ENCODE assay signal across 16 mouse cellular contexts in the genomic region with DNA sequence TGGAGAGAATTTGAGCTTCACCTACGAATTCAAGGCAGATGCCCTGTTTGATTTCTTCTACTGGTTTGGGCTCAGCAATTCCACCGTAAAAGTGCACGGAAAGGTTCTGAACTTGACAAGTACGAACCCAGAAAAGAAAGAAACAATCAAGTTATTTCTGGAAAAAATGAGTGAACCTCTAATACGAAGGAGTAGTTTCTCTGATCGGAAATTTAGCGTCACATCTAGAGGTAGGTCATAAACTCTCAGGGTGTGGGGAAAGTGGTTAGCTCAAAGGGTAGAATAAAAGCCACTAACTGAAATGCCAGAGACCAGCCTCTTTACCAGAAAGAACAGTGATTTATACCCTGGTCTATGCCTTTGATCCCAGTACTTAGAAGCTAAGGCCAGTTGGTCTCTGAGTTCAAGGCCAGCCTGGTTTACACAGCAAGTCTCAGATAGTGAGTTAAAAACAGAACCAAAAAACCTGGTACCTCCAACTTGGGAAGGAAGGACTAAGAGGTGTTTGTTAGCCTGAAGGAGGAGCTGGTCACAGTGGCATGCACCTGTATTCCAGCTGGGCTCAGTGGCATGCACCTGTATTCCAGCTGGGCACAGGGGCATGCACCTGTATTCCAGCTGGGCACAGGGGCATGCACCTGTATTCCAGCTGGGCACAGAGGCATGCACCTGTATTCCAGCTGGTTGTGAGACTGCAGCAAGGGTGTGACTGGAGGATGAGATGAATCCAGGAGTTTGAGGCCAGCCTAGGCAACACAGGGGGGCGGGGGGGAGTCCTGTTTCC. TPM values are rescaled to one million over a fixed set of nuclear protein-coding genes. Genes with fewer than 3 reads are reported as not detected.
A peak's percentile ranks its signal among the peaks of the same experiment; 100 is the strongest.
DNase-seq lines count a peak whose midpoint lies in the region; ATAC-seq and TF ChIP-seq lines count a peak whose summit lies in the region.
"Had no signal": no experiment of that assay in that cellular context is flagged by ENCODE, and none has a peak within 500 bp of the region (broad histone marks: within the 10 kb centered on the region; RNA-seq: fewer than 3 reads in every experiment).

No protein-coding gene starts in this region.

- no peaks in the 10 kb centered on the region for H3K79me2 ChIP-seq in MEL (ENCODE audit: control insufficient read depth, insufficient read depth, low read length, poor library complexity)

- H3K4me3 ChIP-seq in intestine, embryonic 14.5 days (ENCODE audit: low read depth, low read length), result no peak overlapping the region
- no peak overlapping the region for H3K4me3 ChIP-seq in intestine, embryonic 15.5 days (replicated peaks)
- peak overlapping the region; percentile 26 to 56; a peak in 3 of 4 replicates for H3K4me3 ChIP-seq in MEL (ENCODE audit: control insufficient read depth in 1 of 2, insufficient read depth in 1 of 2, low read depth in 2 of 2, low read length in 2 of 2)
- H3K4me3 ChIP-seq in forebrain, embryonic 14.5 days (ENCODE audit: low read depth, low read length), result no peak overlapping the region
- H3K4me3 ChIP-seq: embryonic facial prominence, embryonic 15.5 days; heart, embryonic 12.5 days had no signal

- no peaks in the 10 kb centered on the region for H3K36me3 ChIP-seq in intestine, embryonic 14.5 days (ENCODE audit: control insufficient read depth, insufficient read depth, low read length)
- H3K36me3 ChIP-seq in intestine, embryonic 15.5 days, result no peaks in the 10 kb centered on the region
- H3K36me3 ChIP-seq in MEL (ENCODE audit: control insufficient read depth in 1 of 2, insufficient read depth in 2 of 2, low read length in 2 of 2), result peaks cover 0 to 10% of the 10 kb centered on the region in 2 experiments; a peak in 2 of 4 replicates
- H3K36me3 ChIP-seq in forebrain, embryonic 14.5 days (ENCODE audit: control insufficient read depth, insufficient read depth, low read length), result no peaks in the 10 kb centered on the region
- H3K36me3 ChIP-seq: embryonic facial prominence, embryonic 15.5 days; heart, embryonic 12.5 days had no signal

- intact Hi-C loops in gastrocnemius, postnatal 14 days (cut with DNase I; ENCODE audit: low total_unique reads), result no loop called here

- H3K9ac ChIP-seq in intestine, embryonic 14.5 days (ENCODE audit: low read length), result no peak overlapping the region
- H3K9ac ChIP-seq in intestine, embryonic 15.5 days, result no peak overlapping the region
- peak overlapping the region; percentile 79 for H3K9ac ChIP-seq in MEL (ENCODE audit: control insufficient read depth, low read depth, low read length, poor library complexity, severe bottlenecking)
- H3K9ac ChIP-seq in forebrain, embryonic 14.5 days (ENCODE audit: low read length), result no peak overlapping the region
- H3K9ac ChIP-seq: embryonic facial prominence, embryonic 15.5 days; heart, embryonic 12.5 days; lung, embryonic 14.5 days had no signal

- H3K4me2 ChIP-seq in intestine, embryonic 14.5 days (ENCODE audit: low read length), result no peak overlapping the region
- H3K4me2 ChIP-seq in intestine, embryonic 15.5 days (replicated peaks), result no peak overlapping the region
- H3K4me2 ChIP-seq in forebrain, embryonic 14.5 days (ENCODE audit: low read length), result no peak overlapping the region

- no peaks in the 10 kb centered on the region for H3K9me3 ChIP-seq in intestine, embryonic 14.5 days (ENCODE audit: control insufficient read depth, low read length)
- no peaks in the 10 kb centered on the region for H3K9me3 ChIP-seq in intestine, embryonic 15.5 days
- H3K9me3 ChIP-seq in MEL (replicated peaks; ENCODE audit: insufficient read depth, low read length), result no peaks in the 10 kb centered on the region
- H3K9me3 ChIP-seq in forebrain, embryonic 14.5 days (replicated peaks; ENCODE audit: control insufficient read depth, low read length), result no peaks in the 10 kb centered on the region
- H3K9me3 ChIP-seq: embryonic facial prominence, embryonic 15.5 days; heart, embryonic 12.5 days had no signal

- TF ChIP-seq POLR2A in MEL (IDR thresholded peaks at IDR 0.05; ENCODE audit: control insufficient read depth in 1 of 2, insufficient read depth in 1 of 2, low read depth in 1 of 2, low read length in 2 of 2, poor library complexity in 1 of 2), result no peak

- no peak for DNase-seq in intestine, embryonic 14.5 days (ENCODE audit: low spot score)
- DNase-seq in MEL (ENCODE audit: low read depth, low spot score), result peak; percentile 35
- no peak for DNase-seq in forebrain, embryonic 14.5 days (ENCODE audit: low spot score)
- DNase-seq in naive thymus-derived CD4-positive, alpha-beta T cell, adult 2 months (ENCODE audit: low read depth), result peak; percentile 40
- no peak for DNase-seq in cerebellum, adult 9-11 months
- no peak for DNase-seq in left cerebral cortex, adult 11 months (ENCODE audit: low spot score)
- DNase-seq in gastrocnemius, postnatal 14 days, result no peak
- DNase-seq: cerebellum, postnatal 36 days; right cerebral cortex, postnatal 25 days had no signal

- no peak for TF ChIP-seq EP300 in MEL (IDR thresholded peaks at IDR 0.05; ENCODE audit: low read depth in 1 of 2, low read length in 2 of 2)

- no peaks in the 10 kb centered on the region for H3K27me3 ChIP-seq in intestine, embryonic 14.5 days (replicated peaks; ENCODE audit: control insufficient read depth, insufficient read depth, low read length)
- no peaks in the 10 kb centered on the region for H3K27me3 ChIP-seq in intestine, embryonic 15.5 days (replicated peaks)
- no peaks in the 10 kb centered on the region for H3K27me3 ChIP-seq in MEL (ENCODE audit: control insufficient read depth in 1 of 2, insufficient read depth in 2 of 2, low read length in 2 of 2)
- H3K27me3 ChIP-seq in forebrain, embryonic 14.5 days (replicated peaks; ENCODE audit: control insufficient read depth, insufficient read depth, low read length), result no peaks in the 10 kb centered on the region
- H3K27me3 ChIP-seq: embryonic facial prominence, embryonic 15.5 days; heart, embryonic 12.5 days had no signal

- peaks cover 18% of the 10 kb centered on the region for H3K4me1 ChIP-seq in intestine, embryonic 14.5 days (replicated peaks; ENCODE audit: control insufficient read depth, insufficient read depth, low read length)
- H3K4me1 ChIP-seq in intestine, embryonic 15.5 days (replicated peaks), result peaks cover 10% of the 10 kb centered on the region
- H3K4me1 ChIP-seq in MEL (ENCODE audit: control insufficient read depth in 1 of 2, insufficient read depth in 2 of 2, low read length in 2 of 2), result peaks cover 8 to 21% of the 10 kb centered on the region in 2 experiments
- peaks cover 17% of the 10 kb centered on the region for H3K4me1 ChIP-seq in forebrain, embryonic 14.5 days (ENCODE audit: control insufficient read depth, insufficient read depth, low read length)

- peak overlapping the region; percentile 82; the same call in 1 of the 2 replicates for H3K27ac ChIP-seq in intestine, embryonic 14.5 days (ENCODE audit: low read depth)
- H3K27ac ChIP-seq in intestine, embryonic 15.5 days, result no peak overlapping the region
- peak overlapping the region; percentile 6; the same call in 1 of the 2 replicates for H3K27ac ChIP-seq in MEL (ENCODE audit: control insufficient read depth, low read depth, low read length)
- H3K27ac ChIP-seq in forebrain, embryonic 14.5 days (ENCODE audit: low read depth, low read length), result 0 out of 2 replicates have a peak overlapping the region, but pooled peaks have one; percentile 81

- no peak for TF ChIP-seq RAD21 in MEL (IDR thresholded peaks at IDR 0.05; ENCODE audit: low read depth, low read length)

- no peak for ATAC-seq in intestine, embryonic 14.5 days (replicated peaks; ENCODE audit: low FRiP score, low TSS enrichment, low read depth)
- no peak for ATAC-seq in intestine, embryonic 15.5 days
- ATAC-seq in forebrain, embryonic 14.5 days, result no peak

- WGBS in intestine, embryonic 14.5 days, result 93% methylated on average over 8 of the region's 8 CpGs
- 89% methylated on average over 8 of the region's 8 CpGs for WGBS in intestine, embryonic 15.5 days
- 91% methylated on average over 8 of the region's 8 CpGs for WGBS in forebrain, embryonic 14.5 days

- TF ChIP-seq CTCF in MEL (IDR thresholded peaks at IDR 0.05 in 2 of 3, conservative IDR thresholded peaks at IDR 0.05 in 1 of 3; ENCODE audit: control insufficient read depth in 1 of 3, insufficient read depth in 1 of 3, low read depth in 2 of 3, low read length in 3 of 3, poor library complexity in 1 of 3, severe bottlenecking in 1 of 3), result no peak

TF ChIP-seq in MEL, 35 proteins besides CTCF, POLR2A, EP300 and RAD21:
- no peak for TF ChIP-seq MAFK (IDR thresholded peaks at IDR 0.05; ENCODE audit: borderline replicate concordance, low read depth, low read length)

RNA-seq across cellular contexts. Expression of a gene that starts 12.0 kb away (rescaled TPM):
- polyA plus RNA-seq in intestine, embryonic 14.5 days (2014; fragmentation: Nextera tagmentation; extraction: Ambion mirVana), result 0.70 and 0.90 TPM in 2 replicates
- polyA plus RNA-seq in intestine, embryonic 15.5 days (2015; fragmentation: Nextera tagmentation; extraction: Ambion mirVana), result 0.11 and 0.36 TPM in 2 replicates
- total RNA-seq in MEL (2012; rRNA removed), result not detected in 2 replicates
- not detected for polyA plus RNA-seq in MEL (2012; ENCODE audit: insufficient read depth in 1 of 2, insufficient read length in 2 of 2, low read depth in 1 of 2, low replicate concordance in 2 of 2, missing spikeins in 1 of 2)
- 1.3 and 1.6 TPM in 2 replicates for polyA plus RNA-seq in forebrain, embryonic 14.5 days (2014; fragmentation: Nextera tagmentation; extraction: Ambion mirVana)
- total RNA-seq in gastrocnemius, postnatal 14 days (2021), result under 1 TPM in 1 of 2 experiments, not detected in 1; 0.39 TPM
- total RNA-seq: gastrocnemius, adult 18-20 months; left cerebral cortex, postnatal 14 days had no signal
- polyA plus RNA-seq: large intestine, adult 2 months had no signal

RNA-seq across cellular contexts. Expression of a gene that starts 15.9 kb away (rescaled TPM):
- polyA plus RNA-seq in intestine, embryonic 14.5 days (2014; fragmentation: Nextera tagmentation; extraction: Ambion mirVana), result 2.2 TPM in 2 replicates
- polyA plus RNA-seq in intestine, embryonic 15.5 days (2015; fragmentation: Nextera tagmentation; extraction: Ambion mirVana), result 2.2 and 2.4 TPM in 2 replicates
- total RNA-seq in MEL (2012; rRNA removed), result not detected in 2 replicates
- polyA plus RNA-seq in MEL (2012; ENCODE audit: insufficient read depth in 1 of 2, insufficient read length in 2 of 2, low read depth in 1 of 2, low replicate concordance in 2 of 2, missing spikeins in 1 of 2), result not detected
- polyA plus RNA-seq in forebrain, embryonic 14.5 days (2014; fragmentation: Nextera tagmentation; extraction: Ambion mirVana), result 1.3 and 1.6 TPM in 2 replicates
- 10 to 100 TPM; 16.8 to 17.1 TPM for total RNA-seq in gastrocnemius, postnatal 14 days (2021)

Comparison
In these comparisons a context has a peak if more than half of its experiments do, and no peak if none do; other contexts are left out.
1. DNase-seq: peak in MEL (single experiment) and naive thymus-derived CD4-positive, alpha-beta T cell, adult 2 months (single experiment); none in intestine, embryonic 14.5 days (single experiment), forebrain, embryonic 14.5 days (single experiment), cerebellum, adult 9-11 months (single experiment), left cerebral cortex, adult 11 months (single experiment) and gastrocnemius, postnatal 14 days (single experiment).
2. H3K4me3 ChIP-seq: peak in MEL (2 of 2); none in intestine, embryonic 14.5 days (single experiment), intestine, embryonic 15.5 days (single experiment) and forebrain, embryonic 14.5 days (single experiment).